Mouse (Mus musculus): ENCODE data around the gene Gpr162.

- TF ChIP-seq GATA1 (IDR thresholded peaks at IDR 0.05; ENCODE audit: borderline replicate concordance, low read length) = no peak
- no peak for TF ChIP-seq FLI1 (IDR thresholded peaks at IDR 0.05; ENCODE audit: low read length)
Observed at GRCm38 (mm10) chr6:124861802-124862201, 2.0 kb downstream of the Gpr162 start.
